Mouse (Mus musculus): Measurements from ENCODE around the gene Mtus2.

DNA sequence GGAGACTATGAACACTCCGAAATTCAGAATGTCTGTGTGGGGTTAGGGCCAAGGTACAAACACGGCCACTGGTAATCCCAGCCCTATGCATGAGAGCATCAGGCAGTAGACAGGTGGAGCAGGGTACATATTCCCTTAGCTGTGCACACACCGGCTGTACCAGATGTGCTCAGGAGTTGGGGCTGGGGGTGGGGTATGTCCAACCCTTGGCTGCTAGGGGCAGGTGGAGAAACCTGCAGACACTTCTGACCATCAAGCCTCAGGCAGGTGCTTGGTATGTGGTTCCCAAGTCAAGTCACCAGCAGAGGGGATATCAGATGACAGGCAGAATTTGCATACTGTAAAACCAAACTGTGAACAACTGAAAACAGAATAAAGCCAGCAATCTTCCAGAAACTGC lies 371.9 kb downstream of the Mtus2 start:
- TF ChIP-seq CTCF (IDR thresholded peaks at IDR 0.05; ENCODE audit: low read depth, low read length): no peak
- no peak for TF ChIP-seq POLR2A (IDR thresholded peaks at IDR 0.05; ENCODE audit: borderline replicate concordance, low read depth, low read length)

Data from bone marrow macrophage, adult 2 months (primary cell).